Mouse (Mus musculus) ES-E14 (cell line): Measurements from ENCODE around the gene Nif3l1. TPM values are rescaled to one million over a fixed set of nuclear protein-coding genes. Genes with fewer than 3 reads are reported as not detected.

Experiments used
- DNase-seq: peaks from one replicate; pipeline ENCODE4 v3.0.0-alpha.2; 2013; ENCODE audit warnings: low read depth, low spot score
- H3K27ac ChIP-seq: 2 replicates; pipeline ENCODE4 v1.5.1; 2012; ENCODE audit warnings: low read depth, mild to moderate bottlenecking, low read length, moderate library complexity, mixed read lengths; ENCODE audit not compliant: poor library complexity, insufficient read depth, severe bottlenecking
- H3K36me3 ChIP-seq: 2 replicates; pipeline ENCODE4 v1.6.1; 2012; ENCODE audit warnings: mild to moderate bottlenecking, low read length, moderate library complexity, mixed read lengths; ENCODE audit not compliant: control insufficient read depth, poor library complexity, insufficient read depth, severe bottlenecking
- H3K4me1 ChIP-seq, 2 experiments: fragments of 150-350 bp in 1 of 2; sonication (generic) in 1 of 2; 2 replicates each; pipeline ENCODE4 v1.6.1; 2012; ENCODE audit warnings: low read length in 2 of 2, mild to moderate bottlenecking in 1 of 2, mixed read lengths in 1 of 2; ENCODE audit not compliant: control insufficient read depth in 2 of 2, insufficient read depth in 2 of 2, poor library complexity in 1 of 2
- H3K4me3 ChIP-seq, 2 experiments: fragments of 150-350 bp in 1 of 2; sonication (generic) in 1 of 2; 2 replicates each; pipeline ENCODE4 v1.5.1; 2012; ENCODE audit warnings: low read length in 2 of 2, low read depth in 1 of 2, mild to moderate bottlenecking in 1 of 2, mixed read lengths in 1 of 2; ENCODE audit not compliant: insufficient read depth in 1 of 2, poor library complexity in 1 of 2, severe bottlenecking in 1 of 2
- H3K9ac ChIP-seq: 2 replicates; pipeline ENCODE4 v1.6.1; 2012; ENCODE audit warnings: low read depth, mild to moderate bottlenecking, low read length, mixed read lengths; ENCODE audit not compliant: poor library complexity, insufficient read depth, severe bottlenecking
- H3K9me3 ChIP-seq: fragments of 150-350 bp; sonication (generic); 2 replicates; pipeline ENCODE4 v1.6.1; 2012; ENCODE audit warnings: low read depth, mild to moderate bottlenecking, low read length; ENCODE audit not compliant: control insufficient read depth, insufficient read depth
- CHD2 ChIP-seq: IDR thresholded peaks from 2 replicates; pipeline ENCODE4 v1.6.1; 2014; ENCODE audit warnings: mild to moderate bottlenecking, low read depth, low read length, inconsistent platforms
- HCFC1 ChIP-seq: IDR thresholded peaks from 2 replicates; pipeline ENCODE4 v1.6.1; 2012; ENCODE audit warnings: low read length, inconsistent platforms, borderline replicate concordance; ENCODE audit not compliant: insufficient read depth
- MAFK ChIP-seq: IDR thresholded peaks from 2 replicates; pipeline ENCODE4 v1.6.1; 2014; ENCODE audit warnings: mild to moderate bottlenecking, low read depth, low read length, inconsistent platforms; ENCODE audit not compliant: insufficient read depth
- ZC3H11A ChIP-seq: IDR thresholded peaks from 2 replicates; pipeline ENCODE4 v1.6.1; 2012; ENCODE audit warnings: low read depth, mild to moderate bottlenecking, inconsistent platforms, low read length, borderline replicate concordance
- ZNF384 ChIP-seq: IDR thresholded peaks from 2 replicates; pipeline ENCODE4 v1.6.1; 2012; ENCODE audit warnings: low read depth, low read length, inconsistent platforms
- in situ Hi-C, 2 experiments: fragments of 600-800 bp; cut with MboI; formaldehyde crosslinking; loops; one replicate each; pipeline ENCODE4 v1.15.1; 2025; ENCODE audit warnings: low sequenced_read_pairs in 2 of 2, inconsistent platforms in 1 of 2; ENCODE audit not compliant: unreplicated experiment in 2 of 2
- total RNA-seq: library from RNA; depleted of rRNA; stranded (reverse); fragments of 300-350 nt; gene quantifications from 2 replicates; pipeline ENCODE4 v1.2.3, GENCODE M21; 2012

Gene Nif3l1
- total RNA-seq, 1 experiment: 32.7 TPM

GRCm38 (mm10) chr1:58403745-58404144 lies 41.2 kb upstream of the Nif3l1 start:
- Histone ChIP-seq H3K27ac (no peak overlapping the region), H3K36me3 (peaks cover 35% of the 10 kb centered on the region), H3K9me3 (no peaks in the 10 kb centered on the region), H3K4me1 (peaks cover 0 to 3% of the 10 kb centered on the region in 2 experiments; a peak in 2 of 4 replicates), H3K9ac (no peak overlapping the region), H3K4me3 (no peak overlapping the region)
- no peak for DNase-seq
- TF ChIP-seq HCFC1 (no peak), ZNF384 (no peak), MAFK (no peak), CHD2 (no peak)
- in situ Hi-C loops: loop anchor here in 1 of 2 experiments (25.0 kb wide), 1 partner anchor 1309 kb away; no protein-coding TSS in a partner anchor

- Histone ChIP-seq H3K4me1 (peaks cover 0 to 3% of the 10 kb centered on the region in 2 experiments; a peak in 2 of 4 replicates), H3K9me3 (no peaks in the 10 kb centered on the region), H3K4me3 (no peak overlapping the region), H3K9ac (no peak overlapping the region), H3K27ac (no peak overlapping the region), H3K36me3 (peaks cover 22% of the 10 kb centered on the region)
- TF ChIP-seq MAFK (no peak), CHD2 (0 out of 2 replicates have a peak, but pooled peaks have one; percentile 28), HCFC1 (no peak)
- in situ Hi-C loops: loop anchor here in 1 of 2 experiments (25.0 kb wide), 1 partner anchor 1305 kb away; no protein-coding TSS in a partner anchor
- no peak for DNase-seq
Measured at GRCm38 (mm10) chr1:58407321-58407720, 37.6 kb upstream of the Nif3l1 start.

GRCm38 (mm10) chr1:58408141-58408540 lies 36.8 kb upstream of the Nif3l1 start:
- Histone ChIP-seq H3K4me3 (no peak overlapping the region), H3K9me3 (no peaks in the 10 kb centered on the region), H3K4me1 (no peaks in the 10 kb centered on the region; a peak in 1 of 4 replicates), H3K36me3 (peaks cover 18% of the 10 kb centered on the region), H3K27ac (no peak overlapping the region), H3K9ac (no peak overlapping the region)
- in situ Hi-C loops: loop anchor here in 1 of 2 experiments (25.0 kb wide), 1 partner anchor 1304 kb away; no protein-coding TSS in a partner anchor
- no peak for DNase-seq
- no peak for TF ChIP-seq ZC3H11A
- no peak for TF ChIP-seq HCFC1
- no peak for TF ChIP-seq CHD2
- no peak for TF ChIP-seq ZNF384
- no peak for TF ChIP-seq MAFK

- Histone ChIP-seq H3K4me3 (no peak overlapping the region), H3K4me1 (no peaks in the 10 kb centered on the region), H3K36me3 (peaks cover 21% of the 10 kb centered on the region), H3K9ac (no peak overlapping the region), H3K9me3 (no peaks in the 10 kb centered on the region), H3K27ac (no peak overlapping the region; the same call in 1 of the 2 replicates)
- DNase-seq: no peak
- TF ChIP-seq HCFC1 (no peak), CHD2 (no peak), ZC3H11A (no peak), ZNF384 (no peak), MAFK (no peak)
- in situ Hi-C loops: loop anchor here in 1 of 2 experiments (25.0 kb wide), 1 partner anchor 1303 kb away; no protein-coding TSS in a partner anchor
Measured at GRCm38 (mm10) chr1:58409553-58410197, 35.3 kb upstream of the Nif3l1 start.
